9 mouse cellular contexts compared by ENCODE assay signal in genomic region chr10:68541139-68541942, GRCm38 (mm10). TPM values are rescaled to one million over a fixed set of nuclear protein-coding genes. Genes with fewer than 3 reads are reported as not detected.
DNase-seq lines count a peak whose midpoint lies in the region; ATAC-seq lines count a peak whose summit lies in the region.
"Had no signal": no experiment of that assay in that cellular context is flagged by ENCODE, and none has a peak within 500 bp of the region (broad histone marks: within the 10 kb centered on the region; RNA-seq: fewer than 3 reads in every experiment).

Cabcoco1 (minus strand) TSS chr10:68541896.

- WGBS in forebrain, embryonic 13.5 days = 14% methylated on average over 17 of the region's 17 CpGs
- WGBS in neural tube, embryonic 14.5 days = 9% methylated on average over 17 of the region's 17 CpGs

- H3K27me3 ChIP-seq in forebrain, embryonic 13.5 days = no peaks in the 10 kb centered on the region
- no peaks in the 10 kb centered on the region for H3K27me3 ChIP-seq in neural tube, embryonic 14.5 days (ENCODE audit: control insufficient read depth, insufficient read depth, low read length)

- H3K4me1 ChIP-seq in forebrain, embryonic 13.5 days = peaks cover 19% of the 10 kb centered on the region
- H3K4me1 ChIP-seq in neural tube, embryonic 14.5 days (ENCODE audit: control insufficient read depth, insufficient read depth, low read length) = peaks cover 8% of the 10 kb centered on the region; the same call in 1 of the 2 replicates

- H3K36me3 ChIP-seq in forebrain, embryonic 13.5 days (ENCODE audit: poor library complexity, severe bottlenecking) = no peaks in the 10 kb centered on the region
- no peaks in the 10 kb centered on the region for H3K36me3 ChIP-seq in neural tube, embryonic 14.5 days (ENCODE audit: control insufficient read depth, insufficient read depth, low read length)

- intact Hi-C loops in gastrocnemius, postnatal 14 days (cut with DNase I; ENCODE audit: low total_unique reads) = no loop called here
- intact Hi-C loops in gastrocnemius, postnatal 36 days (cut with DNase I) = no loop called here

- H3K27ac ChIP-seq in forebrain, embryonic 13.5 days = no peak within 1 kb of the TSS
- H3K27ac ChIP-seq in neural tube, embryonic 14.5 days (ENCODE audit: low read depth, low read length) = peak within 1 kb of the TSS; percentile 7; the same call in 1 of the 2 replicates

- peak within 1 kb of the TSS; percentile 23; the same call in 1 of the 2 replicates for H3K4me3 ChIP-seq in forebrain, embryonic 13.5 days
- peak within 1 kb of the TSS; percentile 23 for H3K4me3 ChIP-seq in neural tube, embryonic 14.5 days (ENCODE audit: low read depth, low read length)

- peak; percentile 44; the same call in 1 of the 2 replicates for ATAC-seq in forebrain, embryonic 13.5 days
- ATAC-seq in hematopoietic stem cell, adult 5-6 weeks (replicated peaks in 1 of 2; ENCODE audit: insufficient read depth in 1 of 2, low FRiP score in 2 of 2, low TSS enrichment in 1 of 2, low read depth in 1 of 2, poor library complexity in 2 of 2, severe bottlenecking in 2 of 2) = peak; percentile 98 to 99
- ATAC-seq in neural tube, embryonic 14.5 days (ENCODE audit: low read depth) = peak; percentile 44; the same call in 1 of the 2 replicates

- peak within 1 kb of the TSS; percentile 53 for H3K4me2 ChIP-seq in forebrain, embryonic 13.5 days
- peak within 1 kb of the TSS; percentile 47 for H3K4me2 ChIP-seq in neural tube, embryonic 14.5 days (ENCODE audit: low read depth, low read length)

- peak; percentile 33 for DNase-seq in gastrocnemius, postnatal 14 days
- DNase-seq in gastrocnemius, postnatal 36 days = no peak
- DNase-seq in layer of hippocampus, adult 8-10 months (ENCODE audit: low spot score in 2 of 2) = peak; percentile 44 to 55
- DNase-seq in lung, adult 18-20 months = peak; percentile 71 to 74
- peak; percentile 89 for DNase-seq in testis, postnatal 10 days (ENCODE audit: low spot score)

- no peaks in the 10 kb centered on the region for H3K9me3 ChIP-seq in forebrain, embryonic 13.5 days (replicated peaks)
- no peaks in the 10 kb centered on the region for H3K9me3 ChIP-seq in neural tube, embryonic 14.5 days (ENCODE audit: control insufficient read depth, low read length)

- H3K9ac ChIP-seq in forebrain, embryonic 13.5 days = no peak within 1 kb of the TSS
- no peak within 1 kb of the TSS for H3K9ac ChIP-seq in neural tube, embryonic 14.5 days (replicated peaks; ENCODE audit: low read depth, low read length)

RNA-seq across cellular contexts. Expression of gene Cabcoco1, which starts in this region (rescaled TPM):
- under 1 TPM; 0.35 to 0.38 TPM for total RNA-seq in gastrocnemius, postnatal 14 days (2021)
- not detected for total RNA-seq in gastrocnemius, postnatal 36 days (2021)
- polyA plus RNA-seq in forebrain, embryonic 13.5 days (2015; fragmentation: Nextera tagmentation; extraction: Ambion mirVana) = 0.44 and 1.2 TPM in 2 replicates
- 15.1 and 19.2 TPM in 2 replicates for total RNA-seq in hematopoietic stem cell, adult 5-6 weeks (2017)
- total RNA-seq in layer of hippocampus, adult 8-10 months (2022) = 1 to 10 TPM; 1.8 to 3.6 (median 2.3) TPM
- 0.84 and 1.3 TPM in 2 replicates for polyA plus RNA-seq in neural tube, embryonic 14.5 days (2014; fragmentation: Nextera tagmentation; extraction: Ambion mirVana)
- total RNA-seq: MEL had no signal

Comparison
In these comparisons a context has a peak if more than half of its experiments do, and no peak if none do; other contexts are left out.
1. Peak in DNase-seq in gastrocnemius, postnatal 14 days; RNA of the gene not detected or under 1 TPM.
2. DNase-seq: peak in layer of hippocampus, adult 8-10 months (2 of 2), lung, adult 18-20 months (2 of 2) and testis, postnatal 10 days (single experiment); none in gastrocnemius, postnatal 36 days (0 of 2).
3. ATAC-seq: peak in every context shown above with its lines; median percentile 98 in hematopoietic stem cell, adult 5-6 weeks; 44 in forebrain, embryonic 13.5 days; 44 in neural tube, embryonic 14.5 days.